Mouse (Mus musculus): ENCODE results near the gene Fundc2. TPM values are rescaled to one million over a fixed set of nuclear protein-coding genes. Genes with fewer than 3 reads are reported as not detected.

Gene Fundc2
- total and polyA plus RNA-seq, 2 experiments from 2014 or later = 24.4 to 29.4 TPM

DNA sequence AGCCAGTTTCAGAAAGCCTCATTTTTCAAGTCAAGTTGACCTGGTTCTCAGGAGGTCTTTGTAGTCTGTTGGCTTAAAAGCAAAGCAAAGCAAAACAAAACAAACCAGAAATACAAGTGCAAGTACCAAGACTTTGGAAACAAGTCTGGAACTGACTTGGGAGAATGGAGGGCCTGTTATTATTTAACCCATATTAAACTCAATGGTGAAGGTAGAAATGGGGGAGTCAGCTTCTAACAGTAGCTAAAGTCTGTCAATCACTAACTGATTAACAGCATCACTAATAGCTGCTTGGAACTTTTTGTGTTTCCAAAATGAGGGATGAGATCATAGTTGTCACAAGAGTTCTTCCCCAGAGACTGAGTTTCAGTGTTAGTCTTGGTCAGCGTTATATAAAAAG, 17.3 kb downstream of the Fundc2 start:
- no peaks in the 10 kb centered on the region for H3K36me3 ChIP-seq (ENCODE audit: insufficient read depth, low read length)
- TF ChIP-seq CTCF (IDR thresholded peaks at IDR 0.05) = no peak
- no peak overlapping the region for H3K4me2 ChIP-seq (ENCODE audit: low read depth, low read length, poor library complexity, severe bottlenecking)
- ATAC-seq (ENCODE audit: low FRiP score) (no peak), DNase-seq (ENCODE audit: low spot score) (no peak)
- no peaks in the 10 kb centered on the region for H3K27me3 ChIP-seq (ENCODE audit: insufficient read depth, low read length)
- H3K4me1 ChIP-seq (ENCODE audit: insufficient read depth, low read length) = no peaks in the 10 kb centered on the region
- no peak overlapping the region for H3K4me3 ChIP-seq (ENCODE audit: low read depth, low read length)
- no peak overlapping the region for H3K9ac ChIP-seq (replicated peaks; ENCODE audit: low read length, poor library complexity, severe bottlenecking)
- 87% methylated on average over 1 of the region's 1 CpGs for whole genome bisulfite sequencing
- no peak overlapping the region for H3K27ac ChIP-seq (ENCODE audit: low read depth, low read length)
- no peaks in the 10 kb centered on the region for H3K9me3 ChIP-seq (ENCODE audit: low read length)

- DNase-seq (ENCODE audit: low spot score) = no peak
- no peak for ATAC-seq (ENCODE audit: low FRiP score)
- WGBS = 80% methylated on average over 2 of the region's 2 CpGs
- H3K9ac ChIP-seq (replicated peaks; ENCODE audit: low read length, poor library complexity, severe bottlenecking) = no peak overlapping the region
- no peaks in the 10 kb centered on the region for H3K36me3 ChIP-seq (ENCODE audit: insufficient read depth, low read length)
- TF ChIP-seq CTCF (IDR thresholded peaks at IDR 0.05) = no peak
- no peak overlapping the region for H3K4me2 ChIP-seq (ENCODE audit: low read depth, low read length, poor library complexity, severe bottlenecking)
- no peaks in the 10 kb centered on the region for H3K4me1 ChIP-seq (ENCODE audit: insufficient read depth, low read length)
- no peak overlapping the region for H3K4me3 ChIP-seq (ENCODE audit: low read depth, low read length)
- no peaks in the 10 kb centered on the region for H3K9me3 ChIP-seq (ENCODE audit: low read length)
- no peaks in the 10 kb centered on the region for H3K27me3 ChIP-seq (ENCODE audit: insufficient read depth, low read length)
- no peak overlapping the region for H3K27ac ChIP-seq (ENCODE audit: low read depth, low read length)
These were observed 20.5 kb downstream of the Fundc2 start for GRCm38 (mm10) chrX:75402668-75403067.

GRCm38 (mm10) chrX:75403350-75403749, 21.2 kb downstream of the Fundc2 start:
- H3K9me3 ChIP-seq (ENCODE audit: low read length) = no peaks in the 10 kb centered on the region
- no peak overlapping the region for H3K27ac ChIP-seq (ENCODE audit: low read depth, low read length)
- ATAC-seq (ENCODE audit: low FRiP score) (no peak), DNase-seq (ENCODE audit: low spot score) (no peak)
- no peak overlapping the region for H3K9ac ChIP-seq (replicated peaks; ENCODE audit: low read length, poor library complexity, severe bottlenecking)
- H3K27me3 ChIP-seq (ENCODE audit: insufficient read depth, low read length) = no peaks in the 10 kb centered on the region
- no peaks in the 10 kb centered on the region for H3K4me1 ChIP-seq (ENCODE audit: insufficient read depth, low read length)
- H3K4me3 ChIP-seq (ENCODE audit: low read depth, low read length) = no peak overlapping the region
- H3K4me2 ChIP-seq (ENCODE audit: low read depth, low read length, poor library complexity, severe bottlenecking) = no peak overlapping the region
- TF ChIP-seq CTCF (IDR thresholded peaks at IDR 0.05) = no peak
- H3K36me3 ChIP-seq (ENCODE audit: insufficient read depth, low read length) = no peaks in the 10 kb centered on the region

- H3K27me3 ChIP-seq (ENCODE audit: insufficient read depth, low read length) = no peaks in the 10 kb centered on the region
- no peak overlapping the region for H3K4me2 ChIP-seq (ENCODE audit: low read depth, low read length, poor library complexity, severe bottlenecking)
- H3K27ac ChIP-seq (ENCODE audit: low read depth, low read length) = no peak overlapping the region
- H3K4me3 ChIP-seq (ENCODE audit: low read depth, low read length) = no peak overlapping the region
- H3K9ac ChIP-seq (replicated peaks; ENCODE audit: low read length, poor library complexity, severe bottlenecking) = no peak overlapping the region
- H3K36me3 ChIP-seq (ENCODE audit: insufficient read depth, low read length) = no peaks in the 10 kb centered on the region
- no peaks in the 10 kb centered on the region for H3K4me1 ChIP-seq (ENCODE audit: insufficient read depth, low read length)
- DNase-seq (ENCODE audit: low spot score) (no peak), ATAC-seq (ENCODE audit: low FRiP score) (no peak)
- WGBS = 100% methylated on average over 1 of the region's 1 CpGs
- no peaks in the 10 kb centered on the region for H3K9me3 ChIP-seq (ENCODE audit: low read length)
- TF ChIP-seq CTCF (IDR thresholded peaks at IDR 0.05) = no peak
These were observed 27.5 kb downstream of the Fundc2 start for GRCm38 (mm10) chrX:75409711-75410110.

DNA sequence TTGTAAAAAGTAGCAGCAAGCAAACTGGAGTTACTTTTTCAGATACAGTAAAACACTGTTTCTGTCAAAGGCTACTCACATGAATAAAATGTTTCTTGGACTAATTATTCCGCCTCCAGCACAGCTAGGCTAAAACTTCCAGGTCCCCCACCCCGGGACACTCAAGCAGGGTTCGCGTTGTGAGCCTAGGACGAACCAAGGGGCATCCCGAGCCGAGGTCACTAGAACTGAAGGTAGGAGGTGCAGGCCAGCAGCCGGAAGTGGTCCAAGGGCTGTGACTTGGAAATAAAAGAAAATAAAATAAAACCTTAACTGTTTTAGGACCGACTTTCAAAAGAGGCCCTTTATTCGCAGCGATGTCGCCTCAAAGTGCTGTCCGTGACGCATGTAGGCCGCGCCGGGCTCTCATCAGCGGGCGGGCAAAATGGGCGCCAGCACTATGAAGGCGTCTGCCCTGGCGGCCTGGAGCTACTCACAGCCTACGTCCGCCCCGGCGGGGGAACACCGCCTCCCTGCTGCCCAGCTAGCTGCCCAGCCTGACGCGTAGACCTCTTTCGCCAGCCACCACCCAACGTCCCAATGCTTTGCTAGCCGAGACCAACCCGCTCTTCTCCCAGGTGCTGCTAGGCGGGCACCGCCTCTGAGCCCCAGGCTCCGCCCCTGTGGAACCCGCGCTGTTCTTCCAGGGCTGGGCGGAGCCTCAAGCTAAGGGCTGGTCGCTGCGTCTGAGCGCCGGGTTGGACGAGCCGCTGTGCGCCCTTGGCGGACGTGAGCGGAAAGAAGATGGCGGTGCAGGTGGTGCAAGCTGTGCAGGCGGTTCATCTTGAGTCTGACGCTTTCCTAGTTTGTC, 34.0 kb downstream of the Fundc2 start, which contains the start of the genes Cmc4, Mtcp1 and Brcc3:
Gene Cmc4 (minus strand): TSS at position 649 of the 850 bp plus-strand sequence.
Gene Mtcp1 (minus strand): TSS at position 653 of the 850 bp plus-strand sequence.
Gene Brcc3 (plus strand): TSS at position 693 of the 850 bp plus-strand sequence.
- Histone ChIP-seq H3K27ac (ENCODE audit: low read depth, low read length) (peak within 1 kb of the TSS; percentile 71), H3K4me1 (ENCODE audit: insufficient read depth, low read length) (no peaks in the 10 kb centered on the region), H3K9ac (replicated peaks; ENCODE audit: low read length, poor library complexity, severe bottlenecking) (peak within 1 kb of the TSS; percentile 64), H3K4me2 (ENCODE audit: low read depth, low read length, poor library complexity, severe bottlenecking) (peak within 1 kb of the TSS; percentile 45), H3K4me3 (ENCODE audit: low read depth, low read length) (peak within 1 kb of the TSS; percentile 51), H3K27me3 (ENCODE audit: insufficient read depth, low read length) (no peaks in the 10 kb centered on the region), H3K36me3 (ENCODE audit: insufficient read depth, low read length) (no peaks in the 10 kb centered on the region), H3K9me3 (ENCODE audit: low read length) (no peaks in the 10 kb centered on the region)
- DNase-seq (ENCODE audit: low spot score) (peak; percentile 92), ATAC-seq (ENCODE audit: low FRiP score) (peak; percentile 100)
- 23% methylated on average over 52 of the region's 52 CpGs for WGBS
- peak; percentile 37 for TF ChIP-seq CTCF (IDR thresholded peaks at IDR 0.05)

Other genes starting within 250 kb of the Fundc2 start
- not detected in 2 replicates for gene Smim9, start 218.6 kb upstream of the Fundc2 start, total RNA-seq (2014; rRNA removed)
- not detected in 2 replicates for gene Smim9, start 218.6 kb upstream of the Fundc2 start, polyA plus RNA-seq (2015; fragmentation: Nextera tagmentation; extraction: Ambion mirVana)
- 1.5 and 1.9 TPM in 2 replicates for gene F8, start 216 bp downstream of the Fundc2 start, total RNA-seq (2014; rRNA removed)
- 1.7 and 1.8 TPM in 2 replicates for gene F8, start 216 bp downstream of the Fundc2 start, polyA plus RNA-seq (2015; fragmentation: Nextera tagmentation; extraction: Ambion mirVana)
- 10.4 and 12.0 TPM in 2 replicates for gene Cmc4, start 34.2 kb downstream of the Fundc2 start, total RNA-seq (2014; rRNA removed)
- gene Cmc4, start 34.2 kb downstream of the Fundc2 start, polyA plus RNA-seq (2015; fragmentation: Nextera tagmentation; extraction: Ambion mirVana) = 24.9 TPM in 2 replicates
- 5.5 and 8.2 TPM in 2 replicates for gene Mtcp1, start 34.2 kb downstream of the Fundc2 start, total RNA-seq (2014; rRNA removed)
- gene Mtcp1, start 34.2 kb downstream of the Fundc2 start, polyA plus RNA-seq (2015; fragmentation: Nextera tagmentation; extraction: Ambion mirVana) = 3.0 and 3.8 TPM in 2 replicates
- 14.0 and 19.3 TPM in 2 replicates for gene Brcc3, start 34.2 kb downstream of the Fundc2 start, total RNA-seq (2014; rRNA removed)
- 33.0 and 34.4 TPM in 2 replicates for gene Brcc3, start 34.2 kb downstream of the Fundc2 start, polyA plus RNA-seq (2015; fragmentation: Nextera tagmentation; extraction: Ambion mirVana)
- gene Vbp1, start 131.9 kb downstream of the Fundc2 start, total RNA-seq (2014; rRNA removed) = 91.1 and 134 TPM in 2 replicates
- gene Vbp1, start 131.9 kb downstream of the Fundc2 start, polyA plus RNA-seq (2015; fragmentation: Nextera tagmentation; extraction: Ambion mirVana) = 291 and 309 TPM in 2 replicates
- gene Rab39b, start 195.8 kb downstream of the Fundc2 start, total RNA-seq (2014; rRNA removed) = 30.0 and 35.5 TPM in 2 replicates
- 24.1 and 24.4 TPM in 2 replicates for gene Rab39b, start 195.8 kb downstream of the Fundc2 start, polyA plus RNA-seq (2015; fragmentation: Nextera tagmentation; extraction: Ambion mirVana)

Data from midbrain, postnatal 0 days (tissue).